Mouse (Mus musculus) left cerebral cortex, adult 6 months (tissue): ENCODE measurements around the gene Zfp978. TPM values are rescaled to one million over a fixed set of nuclear protein-coding genes. Genes with fewer than 3 reads are reported as not detected.

Source experiments
- long read RNA-seq, 2 experiments: library from polyadenylated mRNA; unstranded; transcript quantifications; one replicate each; pipeline ENCODE4 v2.0.0; 2019 to 2020
- polyA plus RNA-seq: library from polyadenylated mRNA; unstranded; fragments of <200 nt; fragmentation: Nextera tagmentation; gene quantifications from 2 replicates; pipeline ENCODE4 v1.2.3, GENCODE M21; 2021

Zfp978 gene
- polyA plus RNA-seq: not detected in 2 replicates
- long read RNA-seq, experiment 1: 0 reads
- long read RNA-seq, experiment 2: 0 reads

DNA sequence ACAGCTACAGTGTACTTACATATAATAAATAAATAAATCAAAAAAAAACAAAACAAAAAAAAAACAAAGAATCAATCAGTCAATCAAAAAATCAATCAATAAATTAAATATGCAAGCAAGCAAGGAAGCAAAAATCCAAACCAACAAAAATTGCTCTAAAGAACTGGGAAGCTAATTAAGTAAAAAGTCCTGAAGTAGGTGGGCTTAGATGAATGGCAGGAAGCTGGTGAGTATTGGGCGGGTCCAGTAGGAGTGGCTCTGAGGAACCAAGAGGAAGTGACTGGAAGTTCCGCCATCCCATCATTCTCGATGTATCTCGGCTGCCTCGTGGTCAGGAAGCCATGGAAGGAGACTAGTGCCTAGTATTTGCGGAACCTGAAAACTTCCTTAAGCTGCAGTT, at the start of gene Zfp978:
Gene Zfp978 (plus strand): TSS at position 301 of the 400 bp plus-strand sequence.

Other genes starting within 250 kb of the Zfp978 start
- 1.9 and 2.3 TPM in 2 replicates for gene Zfp991, start 229.3 kb upstream of the Zfp978 start, polyA plus RNA-seq
- 0.06 and 0.13 TPM in 2 replicates for gene Zfp988, start 55.6 kb upstream of the Zfp978 start, polyA plus RNA-seq
- 1.1 and 1.3 TPM in 2 replicates for gene Zfp982, start 131.1 kb downstream of the Zfp978 start, polyA plus RNA-seq
- not detected in 2 replicates for gene Gm16503, start 178.9 kb downstream of the Zfp978 start, polyA plus RNA-seq
- not detected in 2 replicates for gene Zfp985, start 192.0 kb downstream of the Zfp978 start, polyA plus RNA-seq